Mouse (Mus musculus): ENCODE data around the gene Emc10. TPM values are rescaled to one million over a fixed set of nuclear protein-coding genes. Genes with fewer than 3 reads are reported as not detected.

The Emc10 gene
- polyA plus RNA-seq, 1 experiment from 2014 or later: 69.9 TPM

GRCm38 (mm10) chr7:44491391-44491790, 4.9 kb downstream of the Emc10 start:
- H3K9me3 ChIP-seq (replicated peaks; ENCODE audit: control insufficient read depth, low read length): no peaks in the 10 kb centered on the region
- H3K4me1 ChIP-seq (ENCODE audit: control insufficient read depth, insufficient read depth, low read length): peaks cover 12% of the 10 kb centered on the region
- no peak overlapping the region for H3K27ac ChIP-seq (ENCODE audit: low read length)
- H3K27me3 ChIP-seq (ENCODE audit: control insufficient read depth, insufficient read depth, low read length): no peaks in the 10 kb centered on the region
- no peak overlapping the region for H3K4me3 ChIP-seq (replicated peaks; ENCODE audit: low read length)
- 98% methylated on average over 5 of the region's 5 CpGs for WGBS
- H3K4me2 ChIP-seq (ENCODE audit: low read depth, low read length): no peak overlapping the region
- ATAC-seq (ENCODE audit: insufficient read depth, low FRiP score): no peak
- peaks cover 10% of the 10 kb centered on the region; the same call in 1 of the 2 replicates for H3K36me3 ChIP-seq (ENCODE audit: control insufficient read depth, insufficient read depth, low read length)
- no peak overlapping the region for H3K9ac ChIP-seq (ENCODE audit: low read length)

- Histone ChIP-seq H3K9me3 (replicated peaks; ENCODE audit: control insufficient read depth, low read length) (no peaks in the 10 kb centered on the region), H3K4me2 (ENCODE audit: low read depth, low read length) (no peak overlapping the region), H3K27ac (ENCODE audit: low read length) (no peak overlapping the region), H3K27me3 (ENCODE audit: control insufficient read depth, insufficient read depth, low read length) (no peaks in the 10 kb centered on the region), H3K36me3 (ENCODE audit: control insufficient read depth, insufficient read depth, low read length) (peaks cover 10% of the 10 kb centered on the region; the same call in 1 of the 2 replicates), H3K9ac (ENCODE audit: low read length) (no peak overlapping the region), H3K4me1 (ENCODE audit: control insufficient read depth, insufficient read depth, low read length) (peaks cover 6% of the 10 kb centered on the region), H3K4me3 (replicated peaks; ENCODE audit: low read length) (no peak overlapping the region)
- ATAC-seq (ENCODE audit: insufficient read depth, low FRiP score): no peak
- 88% methylated on average over 4 of the region's 4 CpGs for WGBS
Observed at GRCm38 (mm10) chr7:44490281-44490680, 6.0 kb downstream of the Emc10 start.

GRCm38 (mm10) chr7:44488545-44488944, 7.8 kb downstream of the Emc10 start:
- H3K27me3 ChIP-seq (ENCODE audit: control insufficient read depth, insufficient read depth, low read length): no peaks in the 10 kb centered on the region
- H3K4me3 ChIP-seq (replicated peaks; ENCODE audit: low read length): no peak overlapping the region
- no peaks in the 10 kb centered on the region for H3K9me3 ChIP-seq (replicated peaks; ENCODE audit: control insufficient read depth, low read length)
- H3K4me2 ChIP-seq (ENCODE audit: low read depth, low read length): no peak overlapping the region
- H3K9ac ChIP-seq (ENCODE audit: low read length): no peak overlapping the region
- H3K27ac ChIP-seq (ENCODE audit: low read length): no peak overlapping the region
- 88% methylated on average over 8 of the region's 8 CpGs for WGBS
- H3K36me3 ChIP-seq (ENCODE audit: control insufficient read depth, insufficient read depth, low read length): peaks cover 10% of the 10 kb centered on the region; the same call in 1 of the 2 replicates
- no peak for ATAC-seq (ENCODE audit: insufficient read depth, low FRiP score)
- H3K4me1 ChIP-seq (ENCODE audit: control insufficient read depth, insufficient read depth, low read length): no peaks in the 10 kb centered on the region

GRCm38 (mm10) chr7:44487936-44488335, 8.4 kb downstream of the Emc10 start:
- H3K27me3 ChIP-seq (ENCODE audit: control insufficient read depth, insufficient read depth, low read length): no peaks in the 10 kb centered on the region
- no peak for ATAC-seq (ENCODE audit: insufficient read depth, low FRiP score)
- no peak overlapping the region for H3K27ac ChIP-seq (ENCODE audit: low read length)
- WGBS: 86% methylated on average over 7 of the region's 7 CpGs
- no peaks in the 10 kb centered on the region for H3K4me1 ChIP-seq (ENCODE audit: control insufficient read depth, insufficient read depth, low read length)
- H3K4me3 ChIP-seq (replicated peaks; ENCODE audit: low read length): no peak overlapping the region
- no peak overlapping the region for H3K4me2 ChIP-seq (ENCODE audit: low read depth, low read length)
- H3K9ac ChIP-seq (ENCODE audit: low read length): no peak overlapping the region
- peaks cover 10% of the 10 kb centered on the region; the same call in 1 of the 2 replicates for H3K36me3 ChIP-seq (ENCODE audit: control insufficient read depth, insufficient read depth, low read length)
- H3K9me3 ChIP-seq (replicated peaks; ENCODE audit: control insufficient read depth, low read length): no peaks in the 10 kb centered on the region

GRCm38 (mm10) chr7:44486927-44487575, 9.3 kb downstream of the Emc10 start:
- no peaks in the 10 kb centered on the region for H3K27me3 ChIP-seq (ENCODE audit: control insufficient read depth, insufficient read depth, low read length)
- H3K9ac ChIP-seq (ENCODE audit: low read length): no peak overlapping the region
- no peaks in the 10 kb centered on the region for H3K4me1 ChIP-seq (ENCODE audit: control insufficient read depth, insufficient read depth, low read length)
- no peak overlapping the region for H3K4me2 ChIP-seq (ENCODE audit: low read depth, low read length)
- ATAC-seq (ENCODE audit: insufficient read depth, low FRiP score): no peak
- H3K9me3 ChIP-seq (replicated peaks; ENCODE audit: control insufficient read depth, low read length): no peaks in the 10 kb centered on the region
- H3K27ac ChIP-seq (ENCODE audit: low read length): no peak overlapping the region
- no peak overlapping the region for H3K4me3 ChIP-seq (replicated peaks; ENCODE audit: low read length)
- H3K36me3 ChIP-seq (ENCODE audit: control insufficient read depth, insufficient read depth, low read length): peaks cover 4% of the 10 kb centered on the region; the same call in 1 of the 2 replicates
- WGBS: 64% methylated on average over 13 of the region's 13 CpGs

GRCm38 (mm10) chr7:44485572-44486195, 10.6 kb downstream of the Emc10 start:
- Histone ChIP-seq H3K4me3 (replicated peaks; ENCODE audit: low read length) (no peak overlapping the region), H3K27me3 (ENCODE audit: control insufficient read depth, insufficient read depth, low read length) (no peaks in the 10 kb centered on the region; the same call in 1 of the 2 replicates), H3K9ac (ENCODE audit: low read length) (no peak overlapping the region), H3K9me3 (replicated peaks; ENCODE audit: control insufficient read depth, low read length) (no peaks in the 10 kb centered on the region), H3K4me2 (ENCODE audit: low read depth, low read length) (no peak overlapping the region), H3K36me3 (ENCODE audit: control insufficient read depth, insufficient read depth, low read length) (no peaks in the 10 kb centered on the region), H3K4me1 (ENCODE audit: control insufficient read depth, insufficient read depth, low read length) (no peaks in the 10 kb centered on the region), H3K27ac (ENCODE audit: low read length) (no peak overlapping the region)
- no peak for ATAC-seq (ENCODE audit: insufficient read depth, low FRiP score)
- WGBS: 73% methylated on average over 7 of the region's 7 CpGs

- peak; percentile 56 for ATAC-seq (ENCODE audit: insufficient read depth, low FRiP score)
- no peak overlapping the region for H3K4me3 ChIP-seq (replicated peaks; ENCODE audit: low read length)
- H3K27ac ChIP-seq (ENCODE audit: low read length): no peak overlapping the region
Observed at GRCm38 (mm10) chr7:44484841-44485571, 11.3 kb downstream of the Emc10 start.

GRCm38 (mm10) chr7:44484109-44484508, 12.2 kb downstream of the Emc10 start:
- H3K9ac ChIP-seq (ENCODE audit: low read length): no peak overlapping the region
- H3K9me3 ChIP-seq (replicated peaks; ENCODE audit: control insufficient read depth, low read length): no peaks in the 10 kb centered on the region
- no peaks in the 10 kb centered on the region for H3K36me3 ChIP-seq (ENCODE audit: control insufficient read depth, insufficient read depth, low read length)
- no peak overlapping the region for H3K27ac ChIP-seq (ENCODE audit: low read length)
- H3K4me3 ChIP-seq (replicated peaks; ENCODE audit: low read length): no peak overlapping the region
- 100% methylated on average over 1 of the region's 1 CpGs for WGBS
- no peaks in the 10 kb centered on the region for H3K4me1 ChIP-seq (ENCODE audit: control insufficient read depth, insufficient read depth, low read length)
- H3K4me2 ChIP-seq (ENCODE audit: low read depth, low read length): no peak overlapping the region
- no peaks in the 10 kb centered on the region; the same call in 1 of the 2 replicates for H3K27me3 ChIP-seq (ENCODE audit: control insufficient read depth, insufficient read depth, low read length)
- ATAC-seq (ENCODE audit: insufficient read depth, low FRiP score): no peak

More at GRCm38 (mm10) chr7:44484841-44485571, 11.3 kb downstream of the Emc10 start:
- H3K4me2 ChIP-seq (ENCODE audit: low read depth, low read length): no peak overlapping the region
- no peak overlapping the region for H3K9ac ChIP-seq (ENCODE audit: low read length)
- WGBS: 36% methylated on average over 5 of the region's 5 CpGs
- H3K9me3 ChIP-seq (replicated peaks; ENCODE audit: control insufficient read depth, low read length): no peaks in the 10 kb centered on the region
- H3K27me3 ChIP-seq (ENCODE audit: control insufficient read depth, insufficient read depth, low read length): no peaks in the 10 kb centered on the region; the same call in 1 of the 2 replicates
- H3K4me1 ChIP-seq (ENCODE audit: control insufficient read depth, insufficient read depth, low read length): no peaks in the 10 kb centered on the region
- no peaks in the 10 kb centered on the region for H3K36me3 ChIP-seq (ENCODE audit: control insufficient read depth, insufficient read depth, low read length)

Measured in stomach, embryonic 16.5 days (tissue).